In genomic region chr2:69990647-69991046, GRCm38 (mm10) we compare ENCODE assay signal across 13 mouse cellular contexts. TPM values are rescaled to one million over a fixed set of nuclear protein-coding genes. Genes with fewer than 3 reads are reported as not detected.
DNase-seq lines count a peak whose midpoint lies in the region; ATAC-seq and TF ChIP-seq lines count a peak whose summit lies in the region.
"Had no signal": no experiment of that assay in that cellular context is flagged by ENCODE, and none has a peak within 500 bp of the region (broad histone marks: within the 10 kb centered on the region; RNA-seq: fewer than 3 reads in every experiment).

No protein-coding gene starts in this region.

- CTCF ChIA-PET in Patski (lab: Charles Lee), result no interaction called here

- peaks cover 55% of the 10 kb centered on the region for H3K36me3 ChIP-seq in liver, embryonic 12.5 days
- H3K36me3 ChIP-seq in E14TG2a.4 (ENCODE audit: insufficient read depth, low read length), result peaks cover 67% of the 10 kb centered on the region
- peaks cover 5% of the 10 kb centered on the region for H3K36me3 ChIP-seq in liver, embryonic 14.5 days (replicated peaks; ENCODE audit: control insufficient read depth, insufficient read depth, low read depth)
- H3K36me3 ChIP-seq in forebrain, embryonic 11.5 days (ENCODE audit: control insufficient read depth, insufficient read depth, low read length), result peaks cover 3% of the 10 kb centered on the region; the same call in 1 of the 2 replicates
- H3K36me3 ChIP-seq in hindbrain, embryonic 12.5 days, result peaks cover 32% of the 10 kb centered on the region

- ATAC-seq in liver, embryonic 12.5 days, result no peak
- ATAC-seq in Patski, result no peak
- peak; percentile 47; the same call in 1 of the 2 replicates for ATAC-seq in liver, embryonic 14.5 days (ENCODE audit: insufficient read depth)
- no peak for ATAC-seq in forebrain, embryonic 11.5 days (replicated peaks; ENCODE audit: low FRiP score)
- no peak for ATAC-seq in hindbrain, embryonic 12.5 days (ENCODE audit: low FRiP score)

- H3K4me3 ChIP-seq in liver, embryonic 12.5 days, result no peak overlapping the region
- H3K4me3 ChIP-seq in E14TG2a.4 (replicated peaks; ENCODE audit: low read length), result no peak overlapping the region
- no peak overlapping the region for H3K4me3 ChIP-seq in liver, embryonic 14.5 days (ENCODE audit: insufficient read depth in 1 of 2, low read depth in 2 of 2, low read length in 2 of 2)
- H3K4me3 ChIP-seq in forebrain, embryonic 11.5 days (ENCODE audit: low read depth, low read length), result no peak overlapping the region
- H3K4me3 ChIP-seq in hindbrain, embryonic 12.5 days, result no peak overlapping the region
- H3K4me3 ChIP-seq: heart, embryonic 15.5 days had no signal

- no peaks in the 10 kb centered on the region for H3K27me3 ChIP-seq in liver, embryonic 12.5 days (replicated peaks)
- H3K27me3 ChIP-seq in E14TG2a.4 (ENCODE audit: insufficient read depth, low read length) (no peaks in the 10 kb centered on the region), Patski (no peaks in the 10 kb centered on the region)
- no peaks in the 10 kb centered on the region for H3K27me3 ChIP-seq in liver, embryonic 14.5 days (ENCODE audit: control insufficient read depth, insufficient read depth, low read length)
- no peaks in the 10 kb centered on the region for H3K27me3 ChIP-seq in forebrain, embryonic 11.5 days (ENCODE audit: control insufficient read depth, insufficient read depth, low read length)
- no peaks in the 10 kb centered on the region for H3K27me3 ChIP-seq in hindbrain, embryonic 12.5 days
- H3K27me3 ChIP-seq: heart, embryonic 15.5 days had no signal

- H3K9me3 ChIP-seq in liver, embryonic 12.5 days (replicated peaks), result no peaks in the 10 kb centered on the region
- H3K9me3 ChIP-seq in E14TG2a.4 (ENCODE audit: low read length), result no peaks in the 10 kb centered on the region
- no peaks in the 10 kb centered on the region for H3K9me3 ChIP-seq in liver, embryonic 14.5 days (ENCODE audit: control insufficient read depth, low read length)
- no peaks in the 10 kb centered on the region for H3K9me3 ChIP-seq in forebrain, embryonic 11.5 days (ENCODE audit: control insufficient read depth, low read length)
- no peaks in the 10 kb centered on the region for H3K9me3 ChIP-seq in hindbrain, embryonic 12.5 days (replicated peaks)
- H3K9me3 ChIP-seq: heart, embryonic 15.5 days had no signal

- POLR2A ChIA-PET in Patski (lab: Charles Lee), result no interaction called here

- TF ChIP-seq EP300 in liver, embryonic 14.5 days (IDR thresholded peaks at IDR 0.05; ENCODE audit: low read depth), result no peak

- H3K27ac ChIP-seq in liver, embryonic 12.5 days, result no peak overlapping the region
- H3K27ac ChIP-seq in liver, embryonic 14.5 days, result no peak overlapping the region
- H3K27ac ChIP-seq in forebrain, embryonic 11.5 days (ENCODE audit: low read depth, low read length), result no peak overlapping the region
- no peak overlapping the region for H3K27ac ChIP-seq in hindbrain, embryonic 12.5 days
- H3K27ac ChIP-seq: heart, embryonic 15.5 days had no signal

- peak; percentile 53 for DNase-seq in liver
- no peak for DNase-seq in Patski (ENCODE audit: low read depth, low spot score)
- no peak for DNase-seq in liver, embryonic 14.5 days (ENCODE audit: low read depth in 3 of 3, low spot score in 3 of 3)
- DNase-seq in forebrain, embryonic 11.5 days (ENCODE audit: low spot score), result no peak
- DNase-seq in thymus, postnatal 36 days, result no peak
- DNase-seq: cerebellum, adult 18-20 months; right cerebral cortex, postnatal 4 days; thymus, adult 2 months had no signal

- no peak overlapping the region for H3K4me2 ChIP-seq in liver, embryonic 12.5 days
- no peak overlapping the region for H3K4me2 ChIP-seq in liver, embryonic 14.5 days (ENCODE audit: low read depth)
- H3K4me2 ChIP-seq in forebrain, embryonic 11.5 days (ENCODE audit: low read depth, low read length, severe bottlenecking), result no peak overlapping the region
- H3K4me2 ChIP-seq in hindbrain, embryonic 12.5 days (replicated peaks), result no peak overlapping the region
- H3K4me2 ChIP-seq: heart, embryonic 15.5 days; midbrain, embryonic 11.5 days had no signal

- 43% methylated on average over 2 of the region's 2 CpGs for WGBS in liver, embryonic 12.5 days (ENCODE audit: insufficient replicate concordance)
- WGBS in liver, embryonic 14.5 days (ENCODE audit: insufficient replicate concordance), result 31% methylated on average over 2 of the region's 2 CpGs
- WGBS in forebrain, embryonic 11.5 days, result 50% methylated on average over 2 of the region's 2 CpGs
- 67% methylated on average over 2 of the region's 2 CpGs for WGBS in hindbrain, embryonic 12.5 days

- H3K4me1 ChIP-seq in liver, embryonic 12.5 days, result peaks cover 9% of the 10 kb centered on the region; the same call in 1 of the 2 replicates
- H3K4me1 ChIP-seq in E14TG2a.4 (replicated peaks; ENCODE audit: low read depth, low read length), result no peaks in the 10 kb centered on the region
- H3K4me1 ChIP-seq in liver, embryonic 14.5 days (replicated peaks; ENCODE audit: control insufficient read depth in 2 of 2, insufficient read depth in 2 of 2, low read length in 1 of 2), result 0 out of 4 replicates have a peak, but pooled peaks cover 0 to 1% of the 10 kb centered on the region in 2 experiments
- H3K4me1 ChIP-seq in forebrain, embryonic 11.5 days (replicated peaks; ENCODE audit: control insufficient read depth, insufficient read depth, low read length), result no peaks in the 10 kb centered on the region
- H3K4me1 ChIP-seq in hindbrain, embryonic 12.5 days, result no peaks in the 10 kb centered on the region
- H3K4me1 ChIP-seq: heart, embryonic 15.5 days had no signal

- no peak overlapping the region for H3K9ac ChIP-seq in liver, embryonic 12.5 days
- H3K9ac ChIP-seq in liver, embryonic 14.5 days (replicated peaks), result no peak overlapping the region
- no peak overlapping the region for H3K9ac ChIP-seq in forebrain, embryonic 11.5 days (ENCODE audit: low read length)
- H3K9ac ChIP-seq in hindbrain, embryonic 12.5 days, result no peak overlapping the region
- H3K9ac ChIP-seq: heart, embryonic 15.5 days had no signal

- in situ Hi-C loops in Patski (cut with MboI; ENCODE audit: low pct_unique_long_range_greater_than_20kb), result no loop called here

- TF ChIP-seq CTCF in E14TG2a.4 (conservative IDR thresholded peaks at IDR 0.05; ENCODE audit: low read length) (peak; percentile 80), Patski (IDR thresholded peaks at IDR 0.05) (peak; percentile 53)
- peak; percentile 69 for TF ChIP-seq CTCF in liver, embryonic 14.5 days (IDR thresholded peaks at IDR 0.05; ENCODE audit: low read depth)

RNA-seq across cellular contexts. Expression of gene Myo3b, which starts 48.3 kb away (rescaled TPM):
- polyA plus RNA-seq in liver, embryonic 12.5 days (2016; fragmentation: Nextera tagmentation; extraction: Ambion mirVana), result not detected in 2 replicates
- polyA plus RNA-seq in Patski (2021), result 0.18 TPM
- polyA plus RNA-seq in liver, embryonic 14.5 days (2012; rRNA removed), result not detected in 2 replicates
- polyA plus RNA-seq in liver, embryonic 14.5 days (2014; fragmentation: Nextera tagmentation; extraction: Ambion mirVana), result not detected in 2 replicates
- polyA plus RNA-seq in forebrain, embryonic 11.5 days (2014; fragmentation: Nextera tagmentation; extraction: Ambion mirVana), result 0.07 TPM in 1 of 2 replicates, not detected in the other
- polyA plus RNA-seq in hindbrain, embryonic 12.5 days (2016; fragmentation: Nextera tagmentation; extraction: Ambion mirVana), result 0.05 and 0.12 TPM in 2 replicates
- polyA plus RNA-seq: midbrain, embryonic 11.5 days had no signal
